ENCODE assay signal across 20 mouse cellular contexts in the genomic region with DNA sequence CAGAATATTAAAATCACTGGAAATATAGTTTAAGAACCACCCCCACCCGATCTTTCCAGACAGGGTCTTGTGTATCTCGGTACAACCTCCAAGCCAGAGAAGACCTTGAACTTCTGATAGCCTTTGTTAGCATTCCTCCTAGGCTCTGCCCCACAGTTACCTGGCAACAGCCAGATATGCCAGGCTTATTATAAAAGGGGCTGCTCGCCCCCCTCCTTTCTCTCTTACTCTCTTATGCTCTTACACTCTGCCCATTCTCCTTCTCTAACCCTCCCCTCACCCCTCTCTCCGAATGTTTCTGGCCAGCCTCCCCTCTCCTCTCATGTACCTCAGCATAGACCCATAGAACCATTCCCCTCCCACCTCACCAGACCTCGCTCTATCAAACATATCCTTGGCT. TPM values are rescaled to one million over a fixed set of nuclear protein-coding genes. Genes with fewer than 3 reads are reported as not detected.
DNase-seq lines count a peak whose midpoint lies in the region; ATAC-seq and TF ChIP-seq lines count a peak whose summit lies in the region.
"Had no signal": no experiment of that assay in that cellular context is flagged by ENCODE, and none has a peak within 500 bp of the region (broad histone marks: within the 10 kb centered on the region; RNA-seq: fewer than 3 reads in every experiment).

No protein-coding gene starts in this region.

- no peaks in the 10 kb centered on the region for H3K36me3 ChIP-seq in forebrain, postnatal 0 days (ENCODE audit: insufficient read depth)
- no peaks in the 10 kb centered on the region for H3K36me3 ChIP-seq in forebrain, embryonic 13.5 days (ENCODE audit: poor library complexity, severe bottlenecking)
- H3K36me3 ChIP-seq in midbrain, embryonic 10.5 days = no peaks in the 10 kb centered on the region
- H3K36me3 ChIP-seq in midbrain, embryonic 11.5 days (ENCODE audit: control insufficient read depth, insufficient read depth, low read length) = no peaks in the 10 kb centered on the region
- no peaks in the 10 kb centered on the region for H3K36me3 ChIP-seq in midbrain, embryonic 15.5 days (replicated peaks)
- no peaks in the 10 kb centered on the region for H3K36me3 ChIP-seq in stomach, embryonic 16.5 days (ENCODE audit: control insufficient read depth, insufficient read depth, low read length)
- H3K36me3 ChIP-seq: embryonic facial prominence, embryonic 13.5 days; forebrain, embryonic 15.5 days; heart, embryonic 12.5 days; hindbrain, embryonic 10.5 days had no signal

- no peak for DNase-seq in forebrain, postnatal 0 days
- no peak for DNase-seq in midbrain, embryonic 10.5 days (ENCODE audit: low spot score)
- DNase-seq in midbrain, embryonic 11.5 days (ENCODE audit: low spot score, missing footprints) = no peak
- no peak for DNase-seq in retina, postnatal 1 day
- DNase-seq: adrenal gland, postnatal 14 days; cerebellum, adult 11-12 months; cerebellum, adult 9-11 months; cerebellum, postnatal 36 days; gastrocnemius, postnatal 10 days; heart, adult 18-20 months had no signal

- H3K9me3 ChIP-seq in forebrain, postnatal 0 days (ENCODE audit: low read length) = no peaks in the 10 kb centered on the region
- H3K9me3 ChIP-seq in forebrain, embryonic 13.5 days (replicated peaks) = no peaks in the 10 kb centered on the region
- H3K9me3 ChIP-seq in midbrain, embryonic 10.5 days (replicated peaks) = no peaks in the 10 kb centered on the region
- H3K9me3 ChIP-seq in midbrain, embryonic 11.5 days (ENCODE audit: control insufficient read depth, low read length) = no peaks in the 10 kb centered on the region
- no peaks in the 10 kb centered on the region for H3K9me3 ChIP-seq in midbrain, embryonic 15.5 days
- H3K9me3 ChIP-seq in stomach, embryonic 16.5 days (replicated peaks; ENCODE audit: control insufficient read depth, low read length) = no peaks in the 10 kb centered on the region
- H3K9me3 ChIP-seq: embryonic facial prominence, embryonic 13.5 days; forebrain, embryonic 15.5 days; heart, embryonic 12.5 days; hindbrain, embryonic 10.5 days had no signal

- no peak overlapping the region for H3K9ac ChIP-seq in forebrain, postnatal 0 days
- no peak overlapping the region for H3K9ac ChIP-seq in forebrain, embryonic 13.5 days
- H3K9ac ChIP-seq in midbrain, embryonic 11.5 days (ENCODE audit: low read length) = no peak overlapping the region
- no peak overlapping the region for H3K9ac ChIP-seq in midbrain, embryonic 15.5 days
- H3K9ac ChIP-seq in stomach, embryonic 16.5 days (ENCODE audit: low read length) = no peak overlapping the region
- H3K9ac ChIP-seq: embryonic facial prominence, embryonic 13.5 days; forebrain, embryonic 15.5 days; heart, embryonic 12.5 days; hindbrain, embryonic 14.5 days had no signal

- TF ChIP-seq CTCF in forebrain, postnatal 0 days (IDR thresholded peaks at IDR 0.05; ENCODE audit: low read depth) = no peak

- no peak overlapping the region for H3K4me2 ChIP-seq in forebrain, postnatal 0 days (ENCODE audit: low read depth)
- no peak overlapping the region for H3K4me2 ChIP-seq in forebrain, embryonic 13.5 days
- no peak overlapping the region for H3K4me2 ChIP-seq in midbrain, embryonic 11.5 days
- H3K4me2 ChIP-seq in midbrain, embryonic 15.5 days = no peak overlapping the region
- H3K4me2 ChIP-seq in stomach, embryonic 16.5 days (ENCODE audit: low read depth, low read length) = no peak overlapping the region
- H3K4me2 ChIP-seq: embryonic facial prominence, embryonic 13.5 days; forebrain, embryonic 15.5 days; heart, embryonic 12.5 days; hindbrain, embryonic 14.5 days had no signal

- no peak overlapping the region for H3K27ac ChIP-seq in forebrain, postnatal 0 days (ENCODE audit: low read depth, low read length)
- no peak overlapping the region for H3K27ac ChIP-seq in forebrain, embryonic 13.5 days
- H3K27ac ChIP-seq in midbrain, embryonic 10.5 days (replicated peaks) = peak overlapping the region; percentile 28; the same call in 1 of the 2 replicates
- H3K27ac ChIP-seq in midbrain, embryonic 11.5 days (ENCODE audit: low read depth, low read length) = no peak overlapping the region
- H3K27ac ChIP-seq in midbrain, embryonic 15.5 days = no peak overlapping the region
- no peak overlapping the region for H3K27ac ChIP-seq in stomach, embryonic 16.5 days (ENCODE audit: low read length)
- H3K27ac ChIP-seq: embryonic facial prominence, embryonic 13.5 days; forebrain, embryonic 15.5 days; hindbrain, embryonic 10.5 days; hindbrain, embryonic 14.5 days had no signal

- H3K27me3 ChIP-seq in forebrain, postnatal 0 days (ENCODE audit: insufficient read depth, low read length) = no peaks in the 10 kb centered on the region
- no peaks in the 10 kb centered on the region for H3K27me3 ChIP-seq in forebrain, embryonic 13.5 days
- H3K27me3 ChIP-seq in midbrain, embryonic 10.5 days (ENCODE audit: low read depth, poor library complexity, severe bottlenecking) = no peaks in the 10 kb centered on the region
- H3K27me3 ChIP-seq in midbrain, embryonic 11.5 days (ENCODE audit: control insufficient read depth, insufficient read depth, low read length) = no peaks in the 10 kb centered on the region
- H3K27me3 ChIP-seq in midbrain, embryonic 15.5 days (replicated peaks) = no peaks in the 10 kb centered on the region
- H3K27me3 ChIP-seq in stomach, embryonic 16.5 days (ENCODE audit: control insufficient read depth, insufficient read depth, low read length) = no peaks in the 10 kb centered on the region
- H3K27me3 ChIP-seq: embryonic facial prominence, embryonic 13.5 days; forebrain, embryonic 15.5 days; heart, embryonic 12.5 days had no signal

- peak; percentile 51; the same call in 1 of the 2 replicates for ATAC-seq in forebrain, postnatal 0 days
- no peak for ATAC-seq in forebrain, embryonic 13.5 days
- ATAC-seq in midbrain, embryonic 11.5 days (ENCODE audit: low FRiP score) = no peak
- ATAC-seq in midbrain, embryonic 15.5 days (replicated peaks) = peak; percentile 48; the same call in 1 of the 2 replicates
- 0 out of 2 replicates have a peak, but pooled peaks have one; percentile 50 for ATAC-seq in stomach, embryonic 16.5 days (ENCODE audit: insufficient read depth, low FRiP score)
- ATAC-seq: activated CD4-positive, CD25-positive, alpha-beta regulatory T cell, adult 4 months; forebrain, embryonic 15.5 days had no signal

- no peak overlapping the region for H3K4me3 ChIP-seq in forebrain, postnatal 0 days (ENCODE audit: low read depth, low read length)
- no peak overlapping the region for H3K4me3 ChIP-seq in forebrain, embryonic 13.5 days
- H3K4me3 ChIP-seq in midbrain, embryonic 10.5 days = no peak overlapping the region
- H3K4me3 ChIP-seq in midbrain, embryonic 11.5 days (ENCODE audit: low read depth, low read length) = no peak overlapping the region
- H3K4me3 ChIP-seq in midbrain, embryonic 15.5 days = no peak overlapping the region
- H3K4me3 ChIP-seq in stomach, embryonic 16.5 days (replicated peaks; ENCODE audit: low read length) = no peak overlapping the region
- H3K4me3 ChIP-seq: embryonic facial prominence, embryonic 13.5 days; forebrain, embryonic 15.5 days; heart, embryonic 12.5 days; hindbrain, embryonic 10.5 days had no signal

- WGBS in forebrain, postnatal 0 days = 44% methylated on average over 5 of the region's 5 CpGs
- WGBS in forebrain, embryonic 13.5 days = 68% methylated on average over 5 of the region's 5 CpGs
- WGBS in midbrain, embryonic 10.5 days = 78% methylated on average over 5 of the region's 5 CpGs
- WGBS in midbrain, embryonic 11.5 days = 78% methylated on average over 5 of the region's 5 CpGs
- WGBS in midbrain, embryonic 15.5 days = 57% methylated on average over 5 of the region's 5 CpGs
- WGBS in stomach, embryonic 16.5 days = 57% methylated on average over 5 of the region's 5 CpGs

- no peaks in the 10 kb centered on the region for H3K4me1 ChIP-seq in forebrain, postnatal 0 days (ENCODE audit: insufficient read depth)
- no peaks in the 10 kb centered on the region for H3K4me1 ChIP-seq in forebrain, embryonic 13.5 days
- H3K4me1 ChIP-seq in midbrain, embryonic 10.5 days = peaks cover 11% of the 10 kb centered on the region; the same call in 1 of the 2 replicates
- no peaks in the 10 kb centered on the region for H3K4me1 ChIP-seq in midbrain, embryonic 11.5 days (ENCODE audit: control insufficient read depth, insufficient read depth, low read length)
- H3K4me1 ChIP-seq in midbrain, embryonic 15.5 days = 0 out of 2 replicates have a peak, but pooled peaks cover 4% of the 10 kb centered on the region
- no peaks in the 10 kb centered on the region for H3K4me1 ChIP-seq in stomach, embryonic 16.5 days (ENCODE audit: control insufficient read depth, insufficient read depth, low read length)
- H3K4me1 ChIP-seq: forebrain, embryonic 15.5 days had no signal

RNA-seq across cellular contexts. Expression of a gene that starts 44.5 kb away (rescaled TPM):
- 4.2 and 8.4 TPM in 2 replicates for total RNA-seq in forebrain, postnatal 0 days (2014; rRNA removed)
- 7.4 and 9.6 TPM in 2 replicates for polyA plus RNA-seq in forebrain, postnatal 0 days (2015; fragmentation: Nextera tagmentation; extraction: Ambion mirVana)
- 8.5 and 9.2 TPM in 2 replicates for polyA plus RNA-seq in forebrain, embryonic 13.5 days (2015; fragmentation: Nextera tagmentation; extraction: Ambion mirVana)
- 47.5 and 53.4 TPM in 2 replicates for polyA plus RNA-seq in midbrain, embryonic 10.5 days (2016; fragmentation: Nextera tagmentation; extraction: Ambion mirVana)
- 41.2 and 41.6 TPM in 2 replicates for polyA plus RNA-seq in midbrain, embryonic 11.5 days (2014; fragmentation: Nextera tagmentation; extraction: Ambion mirVana)
- polyA plus RNA-seq in midbrain, embryonic 15.5 days (2015; fragmentation: Nextera tagmentation; extraction: Ambion mirVana) = 13.6 and 14.0 TPM in 2 replicates
- 36.8 and 37.0 TPM in 2 replicates for polyA plus RNA-seq in stomach, embryonic 16.5 days (2015; fragmentation: Nextera tagmentation; extraction: Ambion mirVana)
- total RNA-seq: MEL had no signal

Comparison
In these comparisons a context has a peak if more than half of its experiments do, and no peak if none do; other contexts are left out.
1. ATAC-seq: peak in forebrain, postnatal 0 days (single experiment), midbrain, embryonic 15.5 days (single experiment) and stomach, embryonic 16.5 days (single experiment); none in forebrain, embryonic 13.5 days (single experiment) and midbrain, embryonic 11.5 days (single experiment).